Mouse (Mus musculus) urinary bladder, postnatal 4 days (tissue): ENCODE results near the gene Nlgn3.

Source experiments
- DNase-seq, 2 experiments: peaks; one replicate each; pipeline ENCODE4 v3.0.0; 2021 to 2022; ENCODE audit warnings: low spot score in 2 of 2

Gene Nlgn3

GRCm38 (mm10) chrX:101299055-101299454 is at the start of gene Nlgn3:
Nlgn3 (plus strand) TSS chrX:101299168.
- peak in 1 of 2 experiments; percentile 17 for DNase-seq

- peak; percentile 79 to 85 for DNase-seq
Measured at GRCm38 (mm10) chrX:101253952-101254729, 44.8 kb upstream of the Nlgn3 start, which contains the start of gene Foxo4. Foxo4 (plus strand) TSS chrX:101254528.

GRCm38 (mm10) chrX:101254740-101255139 is 44.2 kb upstream of the Nlgn3 start:
- no peak for DNase-seq

- no peak for DNase-seq
Measured at GRCm38 (mm10) chrX:101256603-101257002, 42.4 kb upstream of the Nlgn3 start.

- DNase-seq, result peak in 1 of 2 experiments; percentile 17
Measured at GRCm38 (mm10) chrX:101260441-101261325, 38.3 kb upstream of the Nlgn3 start.

GRCm38 (mm10) chrX:101263892-101264291 is 35.1 kb upstream of the Nlgn3 start, which contains the start of gene Gm614:
Gm614 (minus strand) TSS chrX:101263992.
- no peak for DNase-seq

- DNase-seq, result no peak
Measured at GRCm38 (mm10) chrX:101266631-101267030, 32.3 kb upstream of the Nlgn3 start.

GRCm38 (mm10) chrX:101268025-101268754 is 30.8 kb upstream of the Nlgn3 start, which contains the start of gene Il2rg:
Il2rg (minus strand) TSS chrX:101268255.
- no peak for DNase-seq

- no peak for DNase-seq
Measured at GRCm38 (mm10) chrX:101268755-101269124, 30.2 kb upstream of the Nlgn3 start, which contains the start of gene Gm20489. Gm20489 (minus strand) TSS chrX:101269023.

GRCm38 (mm10) chrX:101273410-101273809 is 25.6 kb upstream of the Nlgn3 start:
- DNase-seq, result no peak

GRCm38 (mm10) chrX:101273875-101274738 is 24.9 kb upstream of the Nlgn3 start, which contains the start of gene Med12:
Med12 (plus strand) TSS chrX:101274030.
- peak; percentile 85 to 90 for DNase-seq

GRCm38 (mm10) chrX:101282813-101283212 is 16.2 kb upstream of the Nlgn3 start:
- no peak for DNase-seq

- DNase-seq, result peak in 1 of 2 experiments; percentile 41
Measured at GRCm38 (mm10) chrX:101285534-101285933, 13.4 kb upstream of the Nlgn3 start.

GRCm38 (mm10) chrX:101285953-101286670 is 12.9 kb upstream of the Nlgn3 start:
- DNase-seq, result no peak

- DNase-seq, result no peak
Measured at GRCm38 (mm10) chrX:101287543-101287942, 11.4 kb upstream of the Nlgn3 start.

- no peak for DNase-seq
Measured at GRCm38 (mm10) chrX:101288432-101288831, 10.5 kb upstream of the Nlgn3 start.

- DNase-seq, result no peak
Measured at GRCm38 (mm10) chrX:101289037-101289436, 9.9 kb upstream of the Nlgn3 start.

- DNase-seq, result no peak
Measured at GRCm38 (mm10) chrX:101290111-101290510, 8.9 kb upstream of the Nlgn3 start.

- no peak for DNase-seq
Measured at GRCm38 (mm10) chrX:101299473-101300426, 782 bp downstream of the Nlgn3 start.
